Mouse (Mus musculus): ENCODE measurements around the gene Evx1. TPM values are rescaled to one million over a fixed set of nuclear protein-coding genes. Genes with fewer than 3 reads are reported as not detected.
"Not testable (repeated sequence)": the region's sequence is repeated elsewhere in the genome, so short reads cannot be mapped to it uniquely, and the experiment has no call there.

Evx1 gene
- polyA plus RNA-seq, 1 experiment from 2014 or later = not detected

GRCm38 (mm10) chr6:52346816-52347215 lies 33.5 kb downstream of the Evx1 start:
- not testable (repeated sequence) for H3K4me2 ChIP-seq (ENCODE audit: low read depth, low read length); H3K9ac ChIP-seq (ENCODE audit: low read length); ATAC-seq (ENCODE audit: insufficient read depth, low FRiP score); H3K9me3 ChIP-seq (replicated peaks; ENCODE audit: control insufficient read depth, low read length); H3K36me3 ChIP-seq (ENCODE audit: control insufficient read depth, insufficient read depth, low read length); H3K27ac ChIP-seq (ENCODE audit: low read length); H3K4me3 ChIP-seq (replicated peaks; ENCODE audit: low read length); H3K27me3 ChIP-seq (ENCODE audit: control insufficient read depth, insufficient read depth, low read length); H3K4me1 ChIP-seq (ENCODE audit: control insufficient read depth, insufficient read depth, low read length)
- 90% methylated on average over 16 of the region's 16 CpGs for WGBS

- Histone ChIP-seq H3K4me1 (ENCODE audit: control insufficient read depth, insufficient read depth, low read length) (peaks cover 4% of the 10 kb centered on the region; the same call in 1 of the 2 replicates), H3K4me3 (replicated peaks; ENCODE audit: low read length) (no peak overlapping the region), H3K27me3 (ENCODE audit: control insufficient read depth, insufficient read depth, low read length) (no peaks in the 10 kb centered on the region), H3K4me2 (ENCODE audit: low read depth, low read length) (no peak overlapping the region), H3K9ac (ENCODE audit: low read length) (no peak overlapping the region), H3K27ac (ENCODE audit: low read length) (no peak overlapping the region), H3K9me3 (replicated peaks; ENCODE audit: control insufficient read depth, low read length) (no peaks in the 10 kb centered on the region), H3K36me3 (ENCODE audit: control insufficient read depth, insufficient read depth, low read length) (no peaks in the 10 kb centered on the region)
- 76% methylated on average over 2 of the region's 2 CpGs for WGBS
- ATAC-seq (ENCODE audit: insufficient read depth, low FRiP score) = no peak
These were observed 52.7 kb downstream of the Evx1 start for GRCm38 (mm10) chr6:52366021-52366420.

- ATAC-seq (ENCODE audit: insufficient read depth, low FRiP score) = no peak
- no peaks in the 10 kb centered on the region for H3K27me3 ChIP-seq (ENCODE audit: control insufficient read depth, insufficient read depth, low read length)
- WGBS = 72% methylated on average over 11 of the region's 11 CpGs
- H3K9me3 ChIP-seq (replicated peaks; ENCODE audit: control insufficient read depth, low read length) = no peaks in the 10 kb centered on the region
- H3K4me2 ChIP-seq (ENCODE audit: low read depth, low read length) = no peak overlapping the region
- no peak overlapping the region for H3K27ac ChIP-seq (ENCODE audit: low read length)
- no peak overlapping the region for H3K4me3 ChIP-seq (replicated peaks; ENCODE audit: low read length)
- H3K9ac ChIP-seq (ENCODE audit: low read length) = no peak overlapping the region
- H3K36me3 ChIP-seq (ENCODE audit: control insufficient read depth, insufficient read depth, low read length) = no peaks in the 10 kb centered on the region
- H3K4me1 ChIP-seq (ENCODE audit: control insufficient read depth, insufficient read depth, low read length) = peaks cover 4% of the 10 kb centered on the region; the same call in 1 of the 2 replicates
These were observed 53.2 kb downstream of the Evx1 start for GRCm38 (mm10) chr6:52366533-52366932.

GRCm38 (mm10) chr6:52367067-52367466 lies 53.8 kb downstream of the Evx1 start:
- no peak overlapping the region for H3K4me3 ChIP-seq (replicated peaks; ENCODE audit: low read length)
- no peaks in the 10 kb centered on the region for H3K36me3 ChIP-seq (ENCODE audit: control insufficient read depth, insufficient read depth, low read length)
- no peak overlapping the region for H3K4me2 ChIP-seq (ENCODE audit: low read depth, low read length)
- 80% methylated on average over 4 of the region's 4 CpGs for WGBS
- no peaks in the 10 kb centered on the region for H3K9me3 ChIP-seq (replicated peaks; ENCODE audit: control insufficient read depth, low read length)
- no peak for ATAC-seq (ENCODE audit: insufficient read depth, low FRiP score)
- H3K27me3 ChIP-seq (ENCODE audit: control insufficient read depth, insufficient read depth, low read length) = no peaks in the 10 kb centered on the region
- no peak overlapping the region for H3K27ac ChIP-seq (ENCODE audit: low read length)
- no peak overlapping the region for H3K9ac ChIP-seq (ENCODE audit: low read length)
- H3K4me1 ChIP-seq (ENCODE audit: control insufficient read depth, insufficient read depth, low read length) = peaks cover 4% of the 10 kb centered on the region; the same call in 1 of the 2 replicates

Other genes starting within 250 kb of the Evx1 start
- gene Hoxa1, start 155.2 kb upstream of the Evx1 start, polyA plus RNA-seq (2015; fragmentation: Nextera tagmentation; extraction: Ambion mirVana) = 1.4 and 1.5 TPM in 2 replicates
- 7.4 and 8.5 TPM in 2 replicates for gene Hoxa2, start 148.7 kb upstream of the Evx1 start, polyA plus RNA-seq (2015; fragmentation: Nextera tagmentation; extraction: Ambion mirVana)
- 2.1 and 2.6 TPM in 2 replicates for gene 5730596B20Rik, start 136.0 kb upstream of the Evx1 start, polyA plus RNA-seq (2015; fragmentation: Nextera tagmentation; extraction: Ambion mirVana)
- gene Hoxa4, start 121.7 kb upstream of the Evx1 start, polyA plus RNA-seq (2015; fragmentation: Nextera tagmentation; extraction: Ambion mirVana) = 2.5 and 2.8 TPM in 2 replicates
- gene Hoxa5, start 108.9 kb upstream of the Evx1 start, polyA plus RNA-seq (2015; fragmentation: Nextera tagmentation; extraction: Ambion mirVana) = 8.8 and 11.0 TPM in 2 replicates
- gene Hoxa6, start 104.8 kb upstream of the Evx1 start, polyA plus RNA-seq (2015; fragmentation: Nextera tagmentation; extraction: Ambion mirVana) = 1.3 and 1.4 TPM in 2 replicates
- gene Hoxa3, start 100.2 kb upstream of the Evx1 start, polyA plus RNA-seq (2015; fragmentation: Nextera tagmentation; extraction: Ambion mirVana) = 6.0 and 7.4 TPM in 2 replicates
- gene Gm28308, start 100.2 kb upstream of the Evx1 start, polyA plus RNA-seq (2015; fragmentation: Nextera tagmentation; extraction: Ambion mirVana) = not detected in 2 replicates
- 10.8 and 12.3 TPM in 2 replicates for gene Hoxa7, start 91.6 kb upstream of the Evx1 start, polyA plus RNA-seq (2015; fragmentation: Nextera tagmentation; extraction: Ambion mirVana)
- 0.50 and 1.2 TPM in 2 replicates for gene Hoxa9, start 82.4 kb upstream of the Evx1 start, polyA plus RNA-seq (2015; fragmentation: Nextera tagmentation; extraction: Ambion mirVana)
- 0.18 and 2.8 TPM in 2 replicates for gene Hoxa10, start 72.6 kb upstream of the Evx1 start, polyA plus RNA-seq (2015; fragmentation: Nextera tagmentation; extraction: Ambion mirVana)
- 0.45 TPM in 1 of 2 replicates, not detected in the other for gene Hoxa11, start 67.7 kb upstream of the Evx1 start, polyA plus RNA-seq (2015; fragmentation: Nextera tagmentation; extraction: Ambion mirVana)
- 0.12 TPM in 1 of 2 replicates, not detected in the other for gene Hoxa13, start 52.6 kb upstream of the Evx1 start, polyA plus RNA-seq (2015; fragmentation: Nextera tagmentation; extraction: Ambion mirVana)

Data from stomach, embryonic 16.5 days (tissue).